Mouse (Mus musculus): ENCODE measurements around the gene Ipo11.

The Ipo11 gene

GRCm38 (mm10) chr13:106813519-106813918, 123.2 kb downstream of the Ipo11 start:
- DNase-seq (ENCODE audit: inconsistent ontology term): peak; percentile 19

- DNase-seq (ENCODE audit: inconsistent ontology term): peak; percentile 75
Measured at GRCm38 (mm10) chr13:106813087-106813486, 123.7 kb downstream of the Ipo11 start.

- no peak for DNase-seq (ENCODE audit: inconsistent ontology term)
Measured at GRCm38 (mm10) chr13:106810156-106810555, 126.6 kb downstream of the Ipo11 start.

DNA sequence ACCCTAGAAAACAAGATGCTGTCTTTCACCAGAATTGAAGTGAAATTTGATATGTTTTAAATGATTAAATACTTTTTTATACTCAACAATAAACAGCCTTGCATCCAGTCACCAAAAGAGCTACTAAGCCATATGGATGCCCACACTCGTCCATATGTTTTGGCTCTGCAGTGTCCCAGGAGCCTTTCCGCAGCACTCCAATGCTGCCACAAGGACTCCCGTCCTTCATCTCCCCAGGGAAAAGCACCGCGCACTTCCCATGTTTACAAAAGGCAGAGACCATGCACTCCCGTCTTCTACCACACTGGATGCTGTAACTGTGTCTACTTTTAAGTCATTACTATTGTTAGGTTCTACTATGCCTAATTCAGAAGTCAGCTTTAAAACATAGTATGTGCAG, 127.9 kb downstream of the Ipo11 start:
- no peak for DNase-seq (ENCODE audit: inconsistent ontology term)

- DNase-seq (ENCODE audit: inconsistent ontology term): no peak
Measured at GRCm38 (mm10) chr13:106808315-106808714, 128.4 kb downstream of the Ipo11 start.

GRCm38 (mm10) chr13:106807303-106807702, 129.5 kb downstream of the Ipo11 start:
- DNase-seq (ENCODE audit: inconsistent ontology term): no peak

- no peak for DNase-seq (ENCODE audit: inconsistent ontology term)
Measured at GRCm38 (mm10) chr13:106805146-106805545, 131.6 kb downstream of the Ipo11 start.

- no peak for DNase-seq (ENCODE audit: inconsistent ontology term)
Measured at GRCm38 (mm10) chr13:106798026-106798425, 138.7 kb downstream of the Ipo11 start.

GRCm38 (mm10) chr13:106788817-106789216, 147.9 kb downstream of the Ipo11 start:
- no peak for DNase-seq (ENCODE audit: inconsistent ontology term)

DNA sequence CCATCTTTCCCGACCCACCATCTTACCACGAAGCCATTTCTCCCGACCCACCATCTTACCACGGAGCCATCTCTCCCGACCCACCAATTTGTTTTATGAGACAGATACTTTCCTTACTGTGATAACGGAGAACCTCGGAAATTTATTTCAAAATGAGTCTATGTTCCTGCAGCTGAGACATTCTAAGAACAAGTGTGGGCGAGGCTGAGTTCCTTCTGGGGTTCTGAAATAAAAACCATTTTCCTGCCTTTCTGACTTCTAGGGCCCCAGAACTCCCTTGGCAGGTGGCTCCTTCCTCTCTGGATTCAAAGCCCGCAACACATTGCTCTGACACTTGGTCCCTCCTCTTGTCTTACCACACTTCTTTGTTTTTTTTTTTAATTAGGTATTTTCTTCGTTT, 168.0 kb downstream of the Ipo11 start:
- no peak for DNase-seq (ENCODE audit: inconsistent ontology term)

GRCm38 (mm10) chr13:106762611-106763010, 174.1 kb downstream of the Ipo11 start:
- DNase-seq (ENCODE audit: inconsistent ontology term): no peak

DNA sequence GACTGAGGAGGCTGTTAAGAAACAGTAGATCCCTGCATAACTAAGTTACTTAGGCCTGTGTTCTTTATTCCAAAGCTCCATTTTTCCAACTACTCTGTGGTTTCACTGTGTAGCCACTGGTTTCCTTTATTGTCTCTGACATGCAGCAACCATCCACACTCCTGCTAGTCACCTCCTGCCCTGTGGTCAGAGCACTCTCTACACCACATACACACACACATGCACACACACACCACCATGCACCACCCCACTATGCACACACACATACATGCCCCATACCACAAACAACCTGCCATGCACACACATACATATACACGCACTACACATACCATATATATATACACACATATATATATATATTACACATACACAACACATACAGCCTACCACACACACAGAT, 175.1 kb downstream of the Ipo11 start:
- no peak for DNase-seq (ENCODE audit: inconsistent ontology term)

DNA sequence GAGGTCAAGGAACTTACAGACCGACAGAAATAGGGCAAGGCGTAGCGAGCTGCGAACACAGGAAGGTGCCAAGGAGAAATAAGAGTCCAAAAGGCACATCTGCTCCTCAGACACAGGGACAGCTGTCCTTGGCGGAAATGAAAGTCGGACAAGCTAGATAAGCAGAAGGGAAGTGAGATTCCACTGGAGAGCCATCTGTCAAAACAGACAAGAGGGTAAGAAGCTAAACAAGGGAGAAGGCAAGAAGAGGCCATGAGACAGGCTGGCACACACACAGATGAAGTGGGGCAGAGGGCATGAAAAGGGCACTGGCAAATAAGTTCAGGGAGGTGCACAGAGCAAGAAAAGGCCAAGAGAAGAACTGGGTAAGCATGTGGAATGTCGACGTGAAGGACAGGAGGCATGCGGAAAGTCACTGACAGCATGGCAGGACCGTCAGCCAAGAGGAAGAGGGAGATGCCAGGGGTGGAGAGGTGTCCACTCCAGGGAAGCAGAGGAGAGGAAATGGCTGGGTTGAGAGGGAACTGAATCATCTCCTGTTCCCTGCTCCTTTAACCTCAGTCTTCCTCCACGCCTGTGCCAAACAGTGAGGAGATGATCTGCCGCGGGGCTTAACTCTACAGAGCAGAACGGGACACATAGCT, 176.4 kb downstream of the Ipo11 start:
- DNase-seq (ENCODE audit: inconsistent ontology term): no peak

- DNase-seq (ENCODE audit: inconsistent ontology term): peak; percentile 19
Measured at GRCm38 (mm10) chr13:106755892-106756291, 180.9 kb downstream of the Ipo11 start.

DNA sequence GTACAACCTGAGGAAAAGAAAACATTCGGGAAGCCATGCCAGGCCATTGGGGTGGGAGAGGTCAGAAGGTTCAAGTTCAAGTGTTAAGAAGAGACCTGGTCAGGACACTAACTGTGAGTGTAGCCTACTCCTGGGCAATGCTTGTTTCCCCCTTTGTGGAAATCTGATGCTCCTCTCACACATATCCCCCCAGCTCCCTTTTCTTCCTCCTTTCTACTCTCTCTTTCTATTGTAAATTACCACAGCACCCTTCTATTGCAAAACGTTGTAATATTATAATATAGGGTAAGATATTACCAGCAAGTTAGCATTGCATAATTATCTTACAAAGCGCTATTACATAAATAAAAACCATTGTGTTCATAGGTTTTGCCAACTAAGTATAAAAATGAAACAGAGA, 182.5 kb downstream of the Ipo11 start:
- no peak for DNase-seq (ENCODE audit: inconsistent ontology term)

GRCm38 (mm10) chr13:106751951-106752350, 184.8 kb downstream of the Ipo11 start:
- DNase-seq (ENCODE audit: inconsistent ontology term): no peak

GRCm38 (mm10) chr13:106746823-106747222, 189.9 kb downstream of the Ipo11 start:
- no peak for DNase-seq (ENCODE audit: inconsistent ontology term)

DNA sequence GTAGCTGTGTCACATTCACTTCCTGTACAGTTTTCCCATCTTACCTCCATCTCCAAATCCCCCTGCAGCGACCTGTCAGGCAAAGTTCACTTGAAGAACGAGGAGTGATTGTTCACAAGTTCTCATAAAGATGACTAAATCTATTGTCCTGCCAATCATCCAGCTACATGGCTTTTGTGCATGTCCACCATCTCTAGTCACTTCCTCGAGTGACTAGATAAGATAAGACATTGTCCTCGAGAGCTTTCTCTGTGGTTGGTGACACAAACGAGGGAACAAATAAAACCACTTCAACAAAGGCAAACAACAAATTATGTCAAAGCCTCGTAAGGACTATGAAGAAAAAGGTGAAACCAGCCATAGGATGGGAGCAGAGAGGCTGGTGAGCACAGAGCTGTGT, 191.6 kb downstream of the Ipo11 start:
- no peak for DNase-seq (ENCODE audit: inconsistent ontology term)
